Mouse (Mus musculus) hindbrain, embryonic 16.5 days (tissue): ENCODE data around the gene Gm20828. TPM values are rescaled to one million over a fixed set of nuclear protein-coding genes. Genes with fewer than 3 reads are reported as not detected.
"Not testable (repeated sequence)": the region's sequence is repeated elsewhere in the genome, so short reads cannot be mapped to it uniquely, and the experiment has no call there.

Source experiments
- ATAC-seq: fragments of 200-750 bp; cut with Nextera tagmentation; 2 replicates; pipeline ENCODE4 v1.8.0; 2017; ENCODE audit warnings: moderate TSS enrichment, moderate library complexity
- H3K27ac ChIP-seq: fragments of 300-500 bp; sonication (generic); 2 replicates; pipeline ENCODE4 v1.5.1; 2014; ENCODE audit warnings: low read depth, mild to moderate bottlenecking, control low read depth, low read length, moderate library complexity
- H3K27me3 ChIP-seq: fragments of 300-500 bp; sonication (generic); replicated peaks from 2 replicates; pipeline ENCODE4 v1.6.1; 2014; ENCODE audit warnings: low read length; ENCODE audit not compliant: control insufficient read depth, insufficient read depth
- H3K36me3 ChIP-seq: fragments of 300-500 bp; sonication (generic); 2 replicates; pipeline ENCODE4 v1.6.1; 2014; ENCODE audit warnings: mild to moderate bottlenecking, low read length, moderate library complexity, mixed read lengths; ENCODE audit not compliant: control insufficient read depth, insufficient read depth
- H3K4me1 ChIP-seq: fragments of 300-500 bp; sonication (generic); 2 replicates; pipeline ENCODE4 v1.6.1; 2014; ENCODE audit warnings: low read depth, low read length; ENCODE audit not compliant: control insufficient read depth, insufficient read depth
- H3K4me2 ChIP-seq: fragments of 300-500 bp; sonication (generic); 2 replicates; pipeline ENCODE4 v1.6.1; 2014; ENCODE audit warnings: mild to moderate bottlenecking, low read length, control low read depth, moderate library complexity
- H3K4me3 ChIP-seq: fragments of 300-500 bp; sonication (generic); 2 replicates; pipeline ENCODE4 v1.5.1; 2014; ENCODE audit warnings: mild to moderate bottlenecking, low read length, control low read depth, moderate library complexity
- H3K9ac ChIP-seq: fragments of 300-500 bp; sonication (generic); 2 replicates; pipeline ENCODE4 v1.6.1; 2014; ENCODE audit warnings: low read depth, mild to moderate bottlenecking, control low read depth, low read length, moderate library complexity
- H3K9me3 ChIP-seq: fragments of 300-500 bp; sonication (generic); 2 replicates; pipeline ENCODE4 v1.6.1; 2014; ENCODE audit warnings: mild to moderate bottlenecking, low read length, moderate library complexity; ENCODE audit not compliant: control insufficient read depth
- WGBS: fragments of 180-500 bp; shearing (Covaris S2); extraction: QIAGEN DNeasy Blood & Tissue Kit; methylation state at CpG from one replicate; pipeline ENCODE4 v1.1.7; 2014; 5-methylcytosine and 5-hydroxymethylcytosine counted together
- polyA plus RNA-seq: library from polyadenylated mRNA; unstranded; fragments of >200 nt; fragmentation: Nextera tagmentation; extraction: Ambion mirVana; gene quantifications from 2 replicates; pipeline ENCODE4 v1.2.1, GENCODE M21; 2015

Gm20828 gene
- polyA plus RNA-seq, result not detected in 2 replicates

GRCm38 (mm10) chrY:11199274-11199673, at the start of gene Gm20828:
Gene Gm20828, minus strand, starts transcription at chrY:11199374.
- not testable (repeated sequence) for H3K27ac ChIP-seq, ATAC-seq, H3K9ac ChIP-seq, H3K4me1 ChIP-seq, H3K9me3 ChIP-seq, H3K27me3 ChIP-seq, H3K36me3 ChIP-seq, H3K4me2 ChIP-seq, H3K4me3 ChIP-seq
- no CpG with 5 or more reads among the region's 3 CpGs for WGBS
